Mouse (Mus musculus): ENCODE data around the gene Nrg4. TPM values are rescaled to one million over a fixed set of nuclear protein-coding genes. Genes with fewer than 3 reads are reported as not detected.

Gene Nrg4
- polyA plus RNA-seq, 1 experiment from 2014 or later = 1.1 TPM

DNA sequence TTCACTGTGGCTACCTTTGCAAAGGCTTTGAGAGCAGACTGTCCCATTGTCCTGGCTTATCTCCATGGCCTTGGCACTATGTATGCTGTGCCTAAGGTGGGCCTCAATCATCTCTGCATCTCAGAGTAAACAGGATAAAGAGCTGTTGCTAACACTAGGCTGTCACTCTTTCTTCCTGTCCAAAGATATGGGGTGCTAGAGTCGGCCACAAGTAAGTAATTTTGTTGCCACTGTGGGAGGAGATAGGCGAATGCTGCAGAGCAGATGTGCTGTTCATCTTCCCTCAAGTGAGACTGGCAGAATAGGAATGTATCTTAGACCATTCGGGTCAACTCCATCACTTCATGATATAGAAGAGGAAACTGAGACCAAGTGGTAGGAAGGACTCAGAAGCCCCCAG lies 28.0 kb upstream of the Nrg4 start:
- no peaks in the 10 kb centered on the region for H3K9me3 ChIP-seq (replicated peaks; ENCODE audit: control insufficient read depth, low read length)
- H3K27ac ChIP-seq (ENCODE audit: low read length) = no peak overlapping the region
- no peaks in the 10 kb centered on the region for H3K4me1 ChIP-seq (ENCODE audit: control insufficient read depth, insufficient read depth, low read length)
- H3K27me3 ChIP-seq (ENCODE audit: control insufficient read depth, insufficient read depth, low read length) = no peaks in the 10 kb centered on the region
- no peak overlapping the region for H3K9ac ChIP-seq (ENCODE audit: low read length)
- no peak for ATAC-seq (ENCODE audit: insufficient read depth, low FRiP score)
- H3K4me2 ChIP-seq (ENCODE audit: low read depth, low read length) = no peak overlapping the region
- no peak overlapping the region for H3K4me3 ChIP-seq (replicated peaks; ENCODE audit: low read length)
- no peaks in the 10 kb centered on the region for H3K36me3 ChIP-seq (ENCODE audit: control insufficient read depth, insufficient read depth, low read length)
- 66% methylated on average over 3 of the region's 3 CpGs for WGBS

DNA sequence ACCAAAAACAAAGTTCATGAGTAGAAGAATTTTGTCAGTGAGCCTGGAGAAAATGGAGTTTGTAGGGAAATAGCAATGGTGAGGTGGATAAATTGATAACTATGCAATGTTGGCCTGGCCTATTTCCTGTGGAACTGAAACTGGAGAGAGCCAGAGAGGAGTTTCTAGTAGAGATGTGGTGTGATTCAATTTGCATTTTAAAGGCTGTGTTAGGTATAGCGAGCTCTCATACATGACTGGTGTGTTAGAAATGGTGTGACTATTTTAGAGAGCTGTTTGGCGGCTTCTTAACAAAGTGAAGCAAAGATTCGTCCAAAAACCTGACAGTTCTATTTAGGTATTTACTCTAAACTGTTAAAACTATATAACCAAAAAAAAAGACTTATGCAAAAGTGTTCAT lies 22.0 kb upstream of the Nrg4 start:
- Histone ChIP-seq H3K9me3 (replicated peaks; ENCODE audit: control insufficient read depth, low read length) (no peaks in the 10 kb centered on the region), H3K4me2 (ENCODE audit: low read depth, low read length) (no peak overlapping the region), H3K27ac (ENCODE audit: low read length) (no peak overlapping the region), H3K4me3 (replicated peaks; ENCODE audit: low read length) (no peak overlapping the region), H3K9ac (ENCODE audit: low read length) (no peak overlapping the region), H3K36me3 (ENCODE audit: control insufficient read depth, insufficient read depth, low read length) (no peaks in the 10 kb centered on the region), H3K27me3 (ENCODE audit: control insufficient read depth, insufficient read depth, low read length) (no peaks in the 10 kb centered on the region), H3K4me1 (ENCODE audit: control insufficient read depth, insufficient read depth, low read length) (no peaks in the 10 kb centered on the region)
- ATAC-seq (ENCODE audit: insufficient read depth, low FRiP score) = no peak
- 85% methylated on average over 3 of the region's 3 CpGs for WGBS

DNA sequence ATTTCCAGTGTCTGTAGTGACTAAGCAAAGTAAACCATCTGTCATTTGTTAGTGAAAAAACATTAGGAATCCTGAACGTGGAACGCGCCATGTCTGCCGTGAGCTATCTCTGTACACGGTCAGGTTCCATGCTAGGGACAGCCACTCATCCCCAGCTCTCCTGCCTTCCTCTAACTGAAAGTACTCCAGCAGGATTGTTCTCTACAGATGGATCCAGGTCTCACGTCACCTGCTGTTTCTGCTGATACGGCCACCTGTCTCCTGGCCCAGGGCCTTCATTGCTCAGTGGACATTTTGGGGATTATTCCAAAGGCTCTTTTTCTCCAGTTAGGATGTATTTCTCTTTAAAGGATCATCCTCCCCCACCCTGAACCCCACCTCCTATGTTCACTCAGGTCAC lies 18.7 kb upstream of the Nrg4 start:
- Histone ChIP-seq H3K9me3 (replicated peaks; ENCODE audit: control insufficient read depth, low read length) (no peaks in the 10 kb centered on the region), H3K4me3 (replicated peaks; ENCODE audit: low read length) (no peak overlapping the region), H3K27me3 (ENCODE audit: control insufficient read depth, insufficient read depth, low read length) (no peaks in the 10 kb centered on the region), H3K36me3 (ENCODE audit: control insufficient read depth, insufficient read depth, low read length) (no peaks in the 10 kb centered on the region), H3K4me2 (ENCODE audit: low read depth, low read length) (no peak overlapping the region), H3K27ac (ENCODE audit: low read length) (no peak overlapping the region), H3K9ac (ENCODE audit: low read length) (no peak overlapping the region), H3K4me1 (ENCODE audit: control insufficient read depth, insufficient read depth, low read length) (no peaks in the 10 kb centered on the region)
- WGBS = 83% methylated on average over 7 of the region's 7 CpGs
- ATAC-seq (ENCODE audit: insufficient read depth, low FRiP score) = no peak

DNA sequence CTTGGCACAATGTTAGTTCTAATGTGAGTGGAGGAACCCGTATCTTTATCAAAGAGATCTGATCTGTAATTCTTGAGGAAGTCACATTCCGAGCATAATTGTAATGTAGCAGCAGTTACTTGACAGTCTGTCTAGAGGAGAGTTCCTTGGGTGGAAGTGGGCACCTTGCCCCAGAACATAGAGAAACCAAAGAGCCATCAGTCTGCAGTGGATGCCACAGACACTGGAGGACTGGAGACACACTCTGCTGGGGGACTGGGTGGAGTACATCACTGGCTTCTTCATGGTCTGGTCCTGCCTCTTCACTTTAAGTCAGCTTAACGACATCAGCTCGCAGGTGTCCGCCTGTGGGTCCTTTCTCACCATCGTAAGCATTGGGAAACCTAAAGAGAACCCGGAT lies 17.5 kb upstream of the Nrg4 start:
- no peak overlapping the region for H3K27ac ChIP-seq (ENCODE audit: low read length)
- H3K36me3 ChIP-seq (ENCODE audit: control insufficient read depth, insufficient read depth, low read length) = no peaks in the 10 kb centered on the region
- WGBS = 77% methylated on average over 7 of the region's 7 CpGs

DNA sequence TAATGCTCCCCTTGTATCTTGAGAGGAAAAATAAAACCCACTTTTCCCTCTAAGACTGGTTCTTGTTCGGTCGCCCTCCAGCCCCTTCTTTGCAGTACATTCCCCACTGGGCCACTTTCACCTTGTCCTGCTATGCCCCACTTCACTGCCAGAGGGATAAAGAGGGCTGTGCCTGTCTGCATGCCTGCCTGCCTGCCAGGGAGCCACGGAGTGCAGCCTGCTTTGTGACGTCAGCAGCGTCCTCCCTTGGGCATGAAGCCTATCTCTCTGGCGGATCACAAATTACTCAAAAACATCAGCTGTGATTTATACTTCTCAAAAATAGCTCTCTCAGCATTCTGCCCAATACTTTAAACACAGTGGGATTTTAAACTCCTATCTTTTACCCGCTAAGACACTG lies 6.3 kb upstream of the Nrg4 start:
- no peak overlapping the region for H3K27ac ChIP-seq (ENCODE audit: low read length)
- no peak overlapping the region for H3K4me3 ChIP-seq (replicated peaks; ENCODE audit: low read length)
- no peaks in the 10 kb centered on the region for H3K4me1 ChIP-seq (ENCODE audit: control insufficient read depth, insufficient read depth, low read length)
- WGBS = 34% methylated on average over 7 of the region's 7 CpGs
- no peaks in the 10 kb centered on the region for H3K36me3 ChIP-seq (ENCODE audit: control insufficient read depth, insufficient read depth, low read length)
- H3K27me3 ChIP-seq (ENCODE audit: control insufficient read depth, insufficient read depth, low read length) = peaks cover 5% of the 10 kb centered on the region; the same call in 1 of the 2 replicates
- no peak; the same call in 1 of the 2 replicates for ATAC-seq (ENCODE audit: insufficient read depth, low FRiP score)
- no peak overlapping the region for H3K4me2 ChIP-seq (ENCODE audit: low read depth, low read length)
- H3K9ac ChIP-seq (ENCODE audit: low read length) = no peak overlapping the region
- H3K9me3 ChIP-seq (replicated peaks; ENCODE audit: control insufficient read depth, low read length) = no peaks in the 10 kb centered on the region

More for the DNA sequence above, 17.5 kb upstream of the Nrg4 start:
- no peak overlapping the region for H3K4me3 ChIP-seq (replicated peaks; ENCODE audit: low read length)
- no peaks in the 10 kb centered on the region for H3K4me1 ChIP-seq (ENCODE audit: control insufficient read depth, insufficient read depth, low read length)
- H3K9ac ChIP-seq (ENCODE audit: low read length) = no peak overlapping the region
- H3K27me3 ChIP-seq (ENCODE audit: control insufficient read depth, insufficient read depth, low read length) = no peaks in the 10 kb centered on the region
- no peak for ATAC-seq (ENCODE audit: insufficient read depth, low FRiP score)
- no peaks in the 10 kb centered on the region for H3K9me3 ChIP-seq (replicated peaks; ENCODE audit: control insufficient read depth, low read length)
- no peak overlapping the region for H3K4me2 ChIP-seq (ENCODE audit: low read depth, low read length)

DNA sequence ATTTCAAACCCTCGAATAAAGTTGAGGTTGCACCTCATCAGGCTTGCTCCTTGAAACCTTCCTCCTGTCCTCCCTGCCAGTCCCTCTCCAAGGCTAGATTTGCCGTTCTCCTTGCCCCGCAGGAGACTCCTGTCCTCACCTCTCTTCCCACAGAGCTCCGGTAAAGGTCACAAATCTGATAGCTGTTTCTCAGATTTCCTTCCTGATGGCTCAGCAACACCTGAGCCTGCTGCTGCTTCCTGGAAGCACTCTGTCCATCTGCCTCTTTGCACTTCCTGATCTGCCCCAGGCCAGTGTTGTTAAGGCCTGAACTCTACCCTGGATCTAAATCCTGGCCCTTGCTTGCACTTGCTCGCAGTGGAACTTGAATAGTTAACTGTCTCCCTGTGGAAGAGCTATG lies 5.8 kb upstream of the Nrg4 start:
- no peak for ATAC-seq (ENCODE audit: insufficient read depth, low FRiP score)
- Histone ChIP-seq H3K9me3 (replicated peaks; ENCODE audit: control insufficient read depth, low read length) (no peaks in the 10 kb centered on the region), H3K36me3 (ENCODE audit: control insufficient read depth, insufficient read depth, low read length) (no peaks in the 10 kb centered on the region), H3K4me1 (ENCODE audit: control insufficient read depth, insufficient read depth, low read length) (no peaks in the 10 kb centered on the region), H3K27me3 (ENCODE audit: control insufficient read depth, insufficient read depth, low read length) (peaks cover 6% of the 10 kb centered on the region; the same call in 1 of the 2 replicates), H3K9ac (ENCODE audit: low read length) (no peak overlapping the region), H3K27ac (ENCODE audit: low read length) (no peak overlapping the region), H3K4me2 (ENCODE audit: low read depth, low read length) (no peak overlapping the region), H3K4me3 (replicated peaks; ENCODE audit: low read length) (no peak overlapping the region)
- 33% methylated on average over 5 of the region's 5 CpGs for WGBS

DNA sequence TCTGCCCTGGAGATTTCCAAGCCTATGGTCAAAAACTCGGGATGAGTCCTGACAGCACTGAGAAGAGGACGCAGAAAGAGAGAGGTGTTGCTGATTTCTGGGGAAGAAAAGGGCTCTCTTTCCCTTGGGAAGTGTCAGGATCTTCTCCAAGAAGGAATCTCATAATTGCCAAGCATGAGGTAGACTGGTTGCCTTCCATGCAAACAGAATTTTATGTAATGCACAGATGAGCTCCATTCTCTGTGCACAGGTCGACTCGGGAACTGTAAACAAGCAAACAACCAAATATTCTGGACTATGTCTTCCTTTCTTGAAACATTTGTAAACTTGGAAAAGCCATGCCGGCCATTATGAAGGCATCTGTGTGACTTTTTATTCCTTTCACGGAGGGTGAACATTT lies 2.8 kb upstream of the Nrg4 start:
- Histone ChIP-seq H3K27ac (ENCODE audit: low read length) (no peak overlapping the region), H3K4me1 (ENCODE audit: control insufficient read depth, insufficient read depth, low read length) (no peaks in the 10 kb centered on the region; the same call in 1 of the 2 replicates), H3K9me3 (replicated peaks; ENCODE audit: control insufficient read depth, low read length) (no peaks in the 10 kb centered on the region), H3K4me3 (replicated peaks; ENCODE audit: low read length) (no peak overlapping the region), H3K4me2 (ENCODE audit: low read depth, low read length) (no peak overlapping the region), H3K27me3 (ENCODE audit: control insufficient read depth, insufficient read depth, low read length) (peaks cover 13% of the 10 kb centered on the region), H3K9ac (ENCODE audit: low read length) (no peak overlapping the region), H3K36me3 (ENCODE audit: control insufficient read depth, insufficient read depth, low read length) (no peaks in the 10 kb centered on the region)
- ATAC-seq (ENCODE audit: insufficient read depth, low FRiP score) = no peak
- 70% methylated on average over 6 of the region's 6 CpGs for WGBS

DNA sequence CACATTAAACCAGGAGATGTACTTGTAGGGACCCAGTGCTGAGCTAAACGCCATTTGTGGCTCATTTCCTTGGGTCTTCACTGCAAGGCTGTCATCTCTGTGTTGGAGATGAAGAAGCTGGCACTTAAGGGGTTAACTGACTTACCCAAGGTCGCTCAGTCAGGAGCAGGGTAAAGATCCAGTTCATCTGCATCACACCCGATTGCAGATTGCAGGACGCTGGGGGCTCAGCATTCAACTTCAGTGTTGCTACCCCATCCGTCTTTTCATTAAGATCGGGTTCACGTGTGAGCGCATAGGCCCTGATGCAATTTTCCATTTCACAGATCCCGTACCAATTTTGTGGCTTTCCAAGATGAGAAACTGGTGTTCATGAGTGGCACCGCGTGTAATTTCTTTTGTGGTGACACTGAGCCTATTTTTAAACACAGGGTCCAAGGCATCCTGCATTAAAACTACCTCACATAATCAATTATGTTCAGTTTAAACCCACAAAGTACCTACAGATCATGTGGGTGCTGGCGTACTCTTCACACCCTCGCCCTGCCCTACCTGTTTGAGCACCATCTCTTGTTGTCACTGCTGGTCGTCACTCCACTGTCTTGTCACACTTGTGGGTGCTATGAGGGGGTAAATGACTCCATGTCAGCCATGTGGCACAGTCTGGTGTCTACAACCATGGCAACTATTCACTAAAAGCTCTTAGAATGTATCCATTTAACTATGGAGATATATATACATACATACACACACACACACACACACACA lies 1.7 kb upstream of the Nrg4 start:
- Histone ChIP-seq H3K27ac (ENCODE audit: low read length) (no peak overlapping the region), H3K9ac (ENCODE audit: low read length) (0 out of 2 replicates have a peak overlapping the region, but pooled peaks have one; percentile 16), H3K36me3 (ENCODE audit: control insufficient read depth, insufficient read depth, low read length) (no peaks in the 10 kb centered on the region), H3K4me3 (replicated peaks; ENCODE audit: low read length) (no peak overlapping the region), H3K4me2 (ENCODE audit: low read depth, low read length) (no peak overlapping the region), H3K4me1 (ENCODE audit: control insufficient read depth, insufficient read depth, low read length) (no peaks in the 10 kb centered on the region; the same call in 1 of the 2 replicates), H3K27me3 (ENCODE audit: control insufficient read depth, insufficient read depth, low read length) (peaks cover 13% of the 10 kb centered on the region), H3K9me3 (replicated peaks; ENCODE audit: control insufficient read depth, low read length) (no peaks in the 10 kb centered on the region)
- ATAC-seq (ENCODE audit: insufficient read depth, low FRiP score) = no peak
- 40% methylated on average over 14 of the region's 14 CpGs for WGBS

DNA sequence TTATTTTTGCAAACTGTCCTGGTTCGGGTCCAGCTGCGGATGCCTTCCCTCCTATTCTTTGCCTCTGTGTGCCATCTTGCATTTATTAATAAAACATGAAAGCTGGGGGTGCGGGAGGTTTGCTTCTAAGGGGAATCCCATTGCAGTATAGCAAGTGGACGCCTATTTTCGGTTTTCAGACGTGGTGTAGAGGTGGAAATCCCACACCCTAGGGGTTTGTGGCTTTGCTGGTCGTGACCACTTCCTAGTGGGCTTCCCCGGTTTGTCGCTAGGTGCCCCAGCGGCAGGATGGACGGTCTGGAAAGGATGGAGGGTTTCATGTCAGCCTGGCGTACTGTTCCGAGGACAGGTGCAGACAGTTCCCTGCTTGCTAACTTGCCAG lies 581 bp upstream of the Nrg4 start:
- no peaks in the 10 kb centered on the region; the same call in 1 of the 2 replicates for H3K4me1 ChIP-seq (ENCODE audit: control insufficient read depth, insufficient read depth, low read length)
- H3K4me3 ChIP-seq (replicated peaks; ENCODE audit: low read length) = peak overlapping the region; percentile 82
- H3K9me3 ChIP-seq (replicated peaks; ENCODE audit: control insufficient read depth, low read length) = no peaks in the 10 kb centered on the region
- H3K27ac ChIP-seq (ENCODE audit: low read length) = no peak overlapping the region
- 1% methylated on average over 13 of the region's 13 CpGs for WGBS
- 0 out of 2 replicates have a peak, but pooled peaks have one; percentile 16 for ATAC-seq (ENCODE audit: insufficient read depth, low FRiP score)
- peak overlapping the region; percentile 94 for H3K4me2 ChIP-seq (ENCODE audit: low read depth, low read length)
- H3K36me3 ChIP-seq (ENCODE audit: control insufficient read depth, insufficient read depth, low read length) = no peaks in the 10 kb centered on the region
- peaks cover 13% of the 10 kb centered on the region for H3K27me3 ChIP-seq (ENCODE audit: control insufficient read depth, insufficient read depth, low read length)
- H3K9ac ChIP-seq (ENCODE audit: low read length) = peak overlapping the region; percentile 83
